14 mouse cellular contexts compared by ENCODE assay signal in the genomic region with DNA sequence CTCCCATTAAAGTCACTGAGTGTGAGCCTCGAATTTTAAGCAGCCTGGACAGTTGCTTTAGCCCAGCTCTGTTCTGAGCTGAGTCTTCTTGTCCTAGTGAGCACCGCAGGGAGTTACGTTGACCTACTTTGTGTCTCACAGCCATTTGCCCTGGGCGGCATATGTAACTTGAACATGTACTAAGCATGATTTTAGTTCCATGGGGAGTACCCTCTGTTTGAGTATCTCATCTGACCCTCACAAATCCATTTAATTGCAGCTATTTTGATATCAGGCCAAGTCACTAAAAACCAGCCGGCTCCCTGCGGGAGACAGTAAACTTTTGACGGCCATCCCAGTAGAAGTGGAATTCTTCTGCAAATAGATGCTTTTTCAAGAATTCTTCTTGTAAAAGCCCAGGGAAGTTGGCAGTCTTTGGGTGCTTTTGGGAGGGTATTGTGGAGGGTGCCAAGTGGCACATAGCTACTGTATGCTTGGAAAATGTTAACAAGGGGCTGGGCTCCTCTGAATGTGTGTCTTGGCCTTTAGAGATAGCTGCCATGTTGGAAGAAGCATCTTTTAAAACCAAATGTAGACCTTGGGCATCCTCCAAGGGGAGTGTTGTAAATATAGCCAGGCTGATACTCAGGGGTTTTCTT. TPM values are rescaled to one million over a fixed set of nuclear protein-coding genes. Genes with fewer than 3 reads are reported as not detected.
A peak's percentile ranks its signal among the peaks of the same experiment; 100 is the strongest.
DNase-seq lines count a peak whose midpoint lies in the region; ATAC-seq lines count a peak whose summit lies in the region.
"Had no signal": no experiment of that assay in that cellular context is flagged by ENCODE, and none has a peak within 500 bp of the region (broad histone marks: within the 10 kb centered on the region; RNA-seq: fewer than 3 reads in every experiment).

No protein-coding gene starts in this region.

- H3K27ac ChIP-seq in embryonic facial prominence, embryonic 13.5 days: peak overlapping the region; percentile 44
- H3K27ac ChIP-seq in embryonic facial prominence, embryonic 10.5 days (replicated peaks): no peak overlapping the region
- peak overlapping the region; percentile 66 for H3K27ac ChIP-seq in limb, embryonic 15.5 days
- H3K27ac ChIP-seq: neural tube, embryonic 12.5 days had no signal

- H3K27me3 ChIP-seq in embryonic facial prominence, embryonic 13.5 days: no peaks in the 10 kb centered on the region
- no peaks in the 10 kb centered on the region for H3K27me3 ChIP-seq in embryonic facial prominence, embryonic 10.5 days (replicated peaks; ENCODE audit: low read depth, poor library complexity, severe bottlenecking)
- no peaks in the 10 kb centered on the region for H3K27me3 ChIP-seq in limb, embryonic 15.5 days
- H3K27me3 ChIP-seq: neural tube, embryonic 12.5 days had no signal

- peaks cover 62% of the 10 kb centered on the region for H3K4me1 ChIP-seq in embryonic facial prominence, embryonic 13.5 days
- peaks cover 19% of the 10 kb centered on the region for H3K4me1 ChIP-seq in embryonic facial prominence, embryonic 10.5 days
- peaks cover 56% of the 10 kb centered on the region for H3K4me1 ChIP-seq in limb, embryonic 15.5 days

- no peaks in the 10 kb centered on the region for H3K36me3 ChIP-seq in embryonic facial prominence, embryonic 13.5 days
- no peaks in the 10 kb centered on the region for H3K36me3 ChIP-seq in embryonic facial prominence, embryonic 10.5 days (replicated peaks)
- H3K36me3 ChIP-seq in limb, embryonic 15.5 days: no peaks in the 10 kb centered on the region
- H3K36me3 ChIP-seq: neural tube, embryonic 12.5 days had no signal

- WGBS in embryonic facial prominence, embryonic 13.5 days: 78% methylated on average over 7 of the region's 7 CpGs
- 87% methylated on average over 7 of the region's 7 CpGs for WGBS in embryonic facial prominence, embryonic 10.5 days
- 46% methylated on average over 7 of the region's 7 CpGs for WGBS in limb, embryonic 15.5 days

- H3K9me3 ChIP-seq in embryonic facial prominence, embryonic 13.5 days: no peaks in the 10 kb centered on the region
- no peaks in the 10 kb centered on the region for H3K9me3 ChIP-seq in embryonic facial prominence, embryonic 10.5 days
- H3K9me3 ChIP-seq in limb, embryonic 15.5 days: no peaks in the 10 kb centered on the region
- H3K9me3 ChIP-seq: neural tube, embryonic 12.5 days had no signal

- H3K4me3 ChIP-seq in embryonic facial prominence, embryonic 13.5 days: no peak overlapping the region
- H3K4me3 ChIP-seq in embryonic facial prominence, embryonic 10.5 days: no peak overlapping the region
- H3K4me3 ChIP-seq in limb, embryonic 15.5 days: no peak overlapping the region
- H3K4me3 ChIP-seq: neural tube, embryonic 12.5 days had no signal

- no peak overlapping the region for H3K4me2 ChIP-seq in embryonic facial prominence, embryonic 13.5 days
- no peak overlapping the region for H3K4me2 ChIP-seq in limb, embryonic 15.5 days
- H3K4me2 ChIP-seq: neural tube, embryonic 12.5 days had no signal

- DNase-seq in embryonic facial prominence, embryonic 10.5 days (ENCODE audit: low spot score): no peak
- DNase-seq in kidney, postnatal 10 days: peak; percentile 27
- DNase-seq in kidney, adult 18-20 months: no peak
- DNase-seq in cerebellum, adult 8-10 months: peak; percentile 23
- no peak for DNase-seq in ovary, postnatal 36 days (ENCODE audit: low spot score)
- DNase-seq: adrenal gland, postnatal 25 days; heart, postnatal 36 days; kidney, adult 9 months; liver; thymus, postnatal 14 days had no signal

- no peak overlapping the region for H3K9ac ChIP-seq in embryonic facial prominence, embryonic 13.5 days
- H3K9ac ChIP-seq in limb, embryonic 15.5 days: no peak overlapping the region
- H3K9ac ChIP-seq: neural tube, embryonic 12.5 days had no signal

- no peak for ATAC-seq in embryonic facial prominence, embryonic 13.5 days (ENCODE audit: insufficient number of reproducible peaks, insufficient read depth, low FRiP score, low TSS enrichment, low read depth)
- ATAC-seq in limb, embryonic 15.5 days (ENCODE audit: insufficient number of reproducible peaks, low FRiP score, low TSS enrichment, low read depth): 0 out of 2 replicates have a peak, but pooled peaks have one; percentile 40
- ATAC-seq in megakaryocyte, adult 5-6 weeks (ENCODE audit: poor library complexity, severe bottlenecking): no peak

RNA-seq across cellular contexts. Expression of gene Tiam2, which starts 10.6 kb away (rescaled TPM):
- polyA plus RNA-seq in embryonic facial prominence, embryonic 13.5 days (2015; fragmentation: Nextera tagmentation; extraction: Ambion mirVana): 25.2 and 31.8 TPM in 2 replicates
- 6.0 and 7.7 TPM in 2 replicates for polyA plus RNA-seq in embryonic facial prominence, embryonic 10.5 days (2016; fragmentation: Nextera tagmentation; extraction: Ambion mirVana)
- polyA plus RNA-seq in limb, embryonic 15.5 days (2015; fragmentation: Nextera tagmentation; extraction: Ambion mirVana): 17.8 and 19.2 TPM in 2 replicates
- 23.7 and 24.5 TPM in 2 replicates for total RNA-seq in megakaryocyte, adult 5-6 weeks (2015)
- 37.3 and 42.3 TPM in 2 replicates for total RNA-seq in megakaryocyte, adult 5-6 weeks (2017)

Comparison
In these comparisons a context has a peak if more than half of its experiments do, and no peak if none do; other contexts are left out.
1. DNase-seq: peak in kidney, postnatal 10 days (single experiment) and cerebellum, adult 8-10 months (single experiment); none in embryonic facial prominence, embryonic 10.5 days (single experiment), kidney, adult 18-20 months (single experiment) and ovary, postnatal 36 days (single experiment).